8 mouse cellular contexts compared by ENCODE assay signal in genomic region chr8:70166504-70167110, GRCm38 (mm10). TPM values are rescaled to one million over a fixed set of nuclear protein-coding genes. Genes with fewer than 3 reads are reported as not detected.
DNase-seq lines count a peak whose midpoint lies in the region; ATAC-seq and TF ChIP-seq lines count a peak whose summit lies in the region.

No protein-coding gene starts in this region.

- no peak for TF ChIP-seq POLR2A in heart, adult 2 months (IDR thresholded peaks at IDR 0.05; ENCODE audit: insufficient read depth, low read depth, low read length)
- TF ChIP-seq POLR2A in testis, adult 2 months (IDR thresholded peaks at IDR 0.05; ENCODE audit: control insufficient read depth, low read depth, low read length) = no peak

- H3K9ac ChIP-seq in heart, adult 2 months (ENCODE audit: low read depth, low read length) = no peak overlapping the region
- H3K9ac ChIP-seq in liver, embryonic 14.5 days (replicated peaks) = no peak overlapping the region

- H3K27ac ChIP-seq in heart, adult 2 months = no peak overlapping the region
- no peak overlapping the region for H3K27ac ChIP-seq in liver, embryonic 14.5 days
- no peak overlapping the region for H3K27ac ChIP-seq in testis, adult 2 months (ENCODE audit: control insufficient read depth, insufficient read depth, low read depth, low read length)

- no peak overlapping the region for H3K4me3 ChIP-seq in heart, adult 2 months
- H3K4me3 ChIP-seq in liver, embryonic 14.5 days (ENCODE audit: insufficient read depth in 1 of 2, low read depth in 2 of 2, low read length in 2 of 2) = no peak overlapping the region
- H3K4me3 ChIP-seq in testis, adult 2 months (ENCODE audit: control insufficient read depth, low read depth, low read length) = peak overlapping the region; percentile 30

- H3K79me2 ChIP-seq in heart, adult 2 months (replicated peaks; ENCODE audit: control insufficient read depth, insufficient read depth, low read length) = no peaks in the 10 kb centered on the region

- 3% methylated on average over 21 of the region's 21 CpGs for WGBS in heart, adult 2 months
- 4% methylated on average over 21 of the region's 21 CpGs for WGBS in liver, embryonic 14.5 days (ENCODE audit: insufficient replicate concordance)

- intact Hi-C loops in heart, adult 2 months (cut with DNase I) = loop anchor here (1.0 to 2.0 kb wide), 3 partner anchors 62 to 248 kb away; no protein-coding TSS in a partner anchor

- peak; percentile 66; the same call in 1 of the 2 replicates for ATAC-seq in liver, embryonic 14.5 days (ENCODE audit: insufficient read depth)

- peak; percentile 90 to 92 for DNase-seq in B cell, adult 2 months
- peak; percentile 86 for DNase-seq in adrenal gland, postnatal 14 days
- peak; percentile 86 for DNase-seq in embryo, embryonic 9.5 days (ENCODE audit: extremely low spot score)
- DNase-seq in heart, adult 2 months = peak; percentile 61 to 80
- DNase-seq in kidney, adult 9 months = peak; percentile 48
- peak in 2 of 3 experiments; percentile 39 to 50 for DNase-seq in liver, embryonic 14.5 days (ENCODE audit: low read depth in 3 of 3, low spot score in 3 of 3)
- peak; percentile 91 for DNase-seq in neural tube, embryonic 10.5 days (ENCODE audit: extremely low spot score, low spot score)

- TF ChIP-seq CTCF in heart, adult 2 months (IDR thresholded peaks at IDR 0.05) = peak; percentile 96
- peak; percentile 98 for TF ChIP-seq CTCF in liver, embryonic 14.5 days (IDR thresholded peaks at IDR 0.05; ENCODE audit: low read depth)
- TF ChIP-seq CTCF in testis, adult 2 months (IDR thresholded peaks at IDR 0.05; ENCODE audit: control insufficient read depth, insufficient read depth, insufficient replicate concordance, low read depth, low read length) = peak; percentile 92

- no peaks in the 10 kb centered on the region for H3K4me1 ChIP-seq in heart, adult 2 months (ENCODE audit: control insufficient read depth, insufficient read depth, low read length)
- peaks cover 6 to 18% of the 10 kb centered on the region in 2 experiments; a peak in 3 of 4 replicates for H3K4me1 ChIP-seq in liver, embryonic 14.5 days (replicated peaks; ENCODE audit: control insufficient read depth in 2 of 2, insufficient read depth in 2 of 2, low read length in 1 of 2)
- peaks cover 18% of the 10 kb centered on the region for H3K4me1 ChIP-seq in testis, adult 2 months (ENCODE audit: control insufficient read depth, insufficient read depth, low read length)

- TF ChIP-seq EP300 in heart, adult 2 months (IDR thresholded peaks at IDR 0.05; ENCODE audit: insufficient read depth, low read depth, low read length) = no peak
- TF ChIP-seq EP300 in liver, embryonic 14.5 days (IDR thresholded peaks at IDR 0.05; ENCODE audit: low read depth) = no peak

- H3K9me3 ChIP-seq in liver, embryonic 14.5 days (ENCODE audit: control insufficient read depth, low read length) = no peaks in the 10 kb centered on the region

- peak overlapping the region; percentile 50 for H3K4me2 ChIP-seq in liver, embryonic 14.5 days (ENCODE audit: low read depth)

- H3K36me3 ChIP-seq in heart, adult 2 months (ENCODE audit: control insufficient read depth, insufficient read depth, low read length) = no peaks in the 10 kb centered on the region
- H3K36me3 ChIP-seq in liver, embryonic 14.5 days (replicated peaks; ENCODE audit: control insufficient read depth, insufficient read depth, low read depth) = no peaks in the 10 kb centered on the region
- no peaks in the 10 kb centered on the region for H3K36me3 ChIP-seq in testis, adult 2 months (ENCODE audit: control insufficient read depth, insufficient read depth, low read length)

- H3K27me3 ChIP-seq in heart, adult 2 months (ENCODE audit: control insufficient read depth, insufficient read depth, low read length) = no peaks in the 10 kb centered on the region
- peaks cover 5% of the 10 kb centered on the region for H3K27me3 ChIP-seq in liver, embryonic 14.5 days (ENCODE audit: control insufficient read depth, insufficient read depth, low read length)
- H3K27me3 ChIP-seq in testis, adult 2 months (ENCODE audit: control insufficient read depth, insufficient read depth, low read length) = no peaks in the 10 kb centered on the region

RNA-seq across cellular contexts. Expression of gene Tmem161a, which starts 5.5 kb away (rescaled TPM):
- 48.9 and 50.7 TPM in 2 replicates for total RNA-seq in adrenal gland, postnatal 14 days (2021)
- total RNA-seq in heart, adult 2 months (2021) = 100 to 1,000 TPM in 1 of 2 experiments, 10 to 100 TPM in 1; 93.6 to 108 TPM
- 134 and 145 TPM in 2 replicates for polyA plus RNA-seq in heart, adult 2 months (2012; rRNA removed)
- 33.0 and 38.0 TPM in 2 replicates for polyA plus RNA-seq in liver, embryonic 14.5 days (2012; rRNA removed)
- polyA plus RNA-seq in liver, embryonic 14.5 days (2014; fragmentation: Nextera tagmentation; extraction: Ambion mirVana) = 15.6 TPM in 2 replicates
- polyA plus RNA-seq in testis, adult 2 months (2012; rRNA removed) = 13.4 and 17.7 TPM in 2 replicates

RNA-seq across cellular contexts. Expression of gene Mef2b, which starts 27.1 kb away (rescaled TPM):
- 0.41 and 0.56 TPM in 2 replicates for total RNA-seq in adrenal gland, postnatal 14 days (2021)
- total RNA-seq in heart, adult 2 months (2021) = under 1 TPM; 0.25 to 0.44 TPM
- polyA plus RNA-seq in heart, adult 2 months (2012; rRNA removed) = 0.27 and 0.38 TPM in 2 replicates
- polyA plus RNA-seq in liver, embryonic 14.5 days (2012; rRNA removed) = 0.03 and 0.04 TPM in 2 replicates
- polyA plus RNA-seq in liver, embryonic 14.5 days (2014; fragmentation: Nextera tagmentation; extraction: Ambion mirVana) = not detected in 2 replicates
- 2.6 and 3.7 TPM in 2 replicates for polyA plus RNA-seq in testis, adult 2 months (2012; rRNA removed)

RNA-seq across cellular contexts. Expression of gene Borcs8, which starts 27.3 kb away (rescaled TPM):
- total RNA-seq in adrenal gland, postnatal 14 days (2021) = 49.2 and 50.5 TPM in 2 replicates
- total RNA-seq in heart, adult 2 months (2021) = 10 to 100 TPM; 22.6 to 23.7 TPM
- polyA plus RNA-seq in heart, adult 2 months (2012; rRNA removed) = 45.3 and 46.6 TPM in 2 replicates
- 27.0 and 27.1 TPM in 2 replicates for polyA plus RNA-seq in liver, embryonic 14.5 days (2012; rRNA removed)
- 25.1 and 25.4 TPM in 2 replicates for polyA plus RNA-seq in liver, embryonic 14.5 days (2014; fragmentation: Nextera tagmentation; extraction: Ambion mirVana)
- polyA plus RNA-seq in testis, adult 2 months (2012; rRNA removed) = 104 and 117 TPM in 2 replicates

RNA-seq across cellular contexts. Expression of gene Rfxank, which starts 27.7 kb away (rescaled TPM):
- total RNA-seq in adrenal gland, postnatal 14 days (2021) = 16.9 and 18.8 TPM in 2 replicates
- 10 to 100 TPM; 18.1 to 18.6 TPM for total RNA-seq in heart, adult 2 months (2021)
- 30.9 and 41.5 TPM in 2 replicates for polyA plus RNA-seq in heart, adult 2 months (2012; rRNA removed)
- 5.3 and 6.4 TPM in 2 replicates for polyA plus RNA-seq in liver, embryonic 14.5 days (2012; rRNA removed)
- polyA plus RNA-seq in liver, embryonic 14.5 days (2014; fragmentation: Nextera tagmentation; extraction: Ambion mirVana) = 6.1 and 7.0 TPM in 2 replicates
- polyA plus RNA-seq in testis, adult 2 months (2012; rRNA removed) = 19.1 TPM in 2 replicates

RNA-seq across cellular contexts. Expression of gene Nr2c2ap, which starts 35.5 kb away (rescaled TPM):
- total RNA-seq in adrenal gland, postnatal 14 days (2021) = 15.0 and 18.4 TPM in 2 replicates
- total RNA-seq in heart, adult 2 months (2021) = 1 to 10 TPM; 5.5 to 7.6 TPM
- 7.0 and 10.7 TPM in 2 replicates for polyA plus RNA-seq in heart, adult 2 months (2012; rRNA removed)
- polyA plus RNA-seq in liver, embryonic 14.5 days (2012; rRNA removed) = 9.3 and 11.1 TPM in 2 replicates
- 11.8 and 12.0 TPM in 2 replicates for polyA plus RNA-seq in liver, embryonic 14.5 days (2014; fragmentation: Nextera tagmentation; extraction: Ambion mirVana)
- 3.8 and 4.8 TPM in 2 replicates for polyA plus RNA-seq in testis, adult 2 months (2012; rRNA removed)
